Mouse (Mus musculus) lung, postnatal 25 days (tissue): Measurements from ENCODE around the gene Ssbp1.

ENCODE experiments used
- DNase-seq: peaks from one replicate; pipeline ENCODE4 v3.0.0; 2022; ENCODE audit warnings: low spot score

The Ssbp1 gene

GRCm38 (mm10) chr6:40470916-40471719 is at the start of gene Ssbp1:
Ssbp1 (plus strand) TSS chr6:40471352.
- peak; percentile 94 for DNase-seq

DNA sequence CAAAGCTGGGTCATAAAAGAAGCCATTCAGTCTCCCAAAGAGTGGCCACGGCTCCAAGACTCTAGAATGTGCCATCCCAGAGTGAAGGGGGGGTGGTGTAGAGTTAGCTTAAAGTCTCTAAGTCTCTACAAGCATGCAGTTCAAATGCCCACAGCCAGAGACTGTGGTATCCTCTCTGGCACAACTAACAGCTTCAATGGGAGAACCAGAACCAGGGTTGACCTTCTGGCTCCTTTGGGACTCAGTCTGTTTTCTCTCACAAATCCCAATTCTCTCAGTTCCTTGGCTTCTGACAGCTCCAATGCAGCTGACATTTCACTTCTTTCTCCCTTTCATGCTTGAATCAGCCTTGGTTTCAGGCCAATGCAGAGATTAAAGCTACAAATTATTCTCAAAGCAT is 48.1 kb upstream of the Ssbp1 start:
- DNase-seq, result no peak

DNA sequence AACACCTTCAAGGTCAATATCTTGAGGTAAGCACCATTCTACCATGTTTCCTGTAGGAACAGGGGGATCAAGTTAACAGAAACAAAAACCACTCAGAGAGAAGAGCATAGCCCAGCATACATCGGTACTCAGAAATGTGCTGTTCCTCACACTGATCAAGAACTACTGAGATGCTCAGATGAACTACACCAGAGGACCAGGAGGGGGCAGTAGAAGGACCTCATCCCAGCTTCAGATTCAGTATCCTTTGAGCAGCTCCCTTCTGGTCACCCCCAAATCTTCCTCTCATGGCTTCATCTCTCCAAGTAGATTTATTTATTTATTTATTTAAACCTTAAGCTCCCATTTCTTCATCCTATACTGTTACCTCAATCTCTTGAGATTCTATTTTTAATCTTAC is 47.4 kb upstream of the Ssbp1 start:
- peak; percentile 43 for DNase-seq

DNA sequence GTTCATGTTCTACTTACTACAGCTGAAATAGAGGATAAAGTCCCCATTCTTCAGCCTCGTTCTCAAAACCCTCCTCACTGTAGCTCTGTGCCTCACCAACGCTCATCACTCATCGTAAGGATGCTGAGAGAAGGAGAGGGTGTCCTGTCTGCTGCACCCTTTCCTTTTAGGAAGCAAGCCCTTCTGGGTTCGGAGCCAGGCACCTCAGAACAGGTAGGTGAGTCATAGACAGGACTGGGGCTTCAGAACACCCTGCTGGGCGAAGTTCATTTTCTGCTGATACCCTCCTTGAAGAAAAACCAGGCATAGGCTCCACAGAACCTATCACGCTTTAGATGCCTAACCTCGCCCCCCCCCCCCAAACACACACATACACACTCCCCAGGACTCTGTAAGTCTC is 43.7 kb upstream of the Ssbp1 start:
- no peak for DNase-seq

GRCm38 (mm10) chr6:40428696-40429095 is 42.5 kb upstream of the Ssbp1 start:
- no peak for DNase-seq

DNA sequence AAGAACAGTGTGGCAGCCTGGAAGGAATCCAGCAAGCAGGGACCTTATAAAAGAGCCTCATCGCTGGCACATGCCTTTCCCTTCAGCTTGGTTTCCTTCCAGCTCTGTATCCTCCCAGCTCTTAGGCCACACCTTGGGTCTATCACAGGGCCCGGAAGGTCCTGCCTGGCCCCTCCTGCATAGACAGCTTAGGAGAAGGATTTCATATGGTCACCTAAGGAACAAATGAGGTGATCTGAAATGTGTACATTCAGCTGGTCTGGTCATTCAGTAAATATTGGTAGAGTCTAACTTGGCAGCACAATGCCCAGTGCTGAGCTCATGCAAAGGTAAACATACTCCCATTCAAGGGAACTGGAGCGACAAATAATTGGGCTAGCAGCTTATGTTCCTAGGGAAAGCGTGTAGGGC is 41.6 kb upstream of the Ssbp1 start:
- DNase-seq, result peak; percentile 54

- DNase-seq, result peak; percentile 28
Measured at GRCm38 (mm10) chr6:40430251-40430650, 40.9 kb upstream of the Ssbp1 start.

DNA sequence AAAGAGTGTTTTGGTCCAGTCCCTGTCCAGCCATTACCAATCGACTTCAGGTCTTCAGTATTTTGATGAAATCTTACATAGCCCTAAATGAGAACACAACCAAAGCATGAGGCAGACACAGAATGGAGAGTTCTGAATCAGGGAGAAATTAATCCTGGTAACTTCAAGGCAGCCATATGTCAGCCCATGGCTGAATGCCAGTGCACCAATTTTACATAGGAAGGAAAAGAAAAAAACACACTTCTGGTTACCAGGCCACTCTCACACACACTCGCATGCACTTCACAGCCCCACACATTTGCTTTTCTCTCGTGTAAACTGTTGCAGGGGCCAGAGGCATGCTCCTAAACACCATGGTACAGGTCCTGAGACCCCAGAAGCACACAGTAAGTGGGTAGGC is 40.3 kb upstream of the Ssbp1 start:
- no peak for DNase-seq

- peak; percentile 28 for DNase-seq
Measured at GRCm38 (mm10) chr6:40431356-40431755, 39.8 kb upstream of the Ssbp1 start.

GRCm38 (mm10) chr6:40431812-40432211 is 39.3 kb upstream of the Ssbp1 start:
- DNase-seq, result no peak

- no peak for DNase-seq
Measured at GRCm38 (mm10) chr6:40432346-40433275, 38.5 kb upstream of the Ssbp1 start.

- no peak for DNase-seq
Measured at GRCm38 (mm10) chr6:40434697-40435096, 36.5 kb upstream of the Ssbp1 start.

DNA sequence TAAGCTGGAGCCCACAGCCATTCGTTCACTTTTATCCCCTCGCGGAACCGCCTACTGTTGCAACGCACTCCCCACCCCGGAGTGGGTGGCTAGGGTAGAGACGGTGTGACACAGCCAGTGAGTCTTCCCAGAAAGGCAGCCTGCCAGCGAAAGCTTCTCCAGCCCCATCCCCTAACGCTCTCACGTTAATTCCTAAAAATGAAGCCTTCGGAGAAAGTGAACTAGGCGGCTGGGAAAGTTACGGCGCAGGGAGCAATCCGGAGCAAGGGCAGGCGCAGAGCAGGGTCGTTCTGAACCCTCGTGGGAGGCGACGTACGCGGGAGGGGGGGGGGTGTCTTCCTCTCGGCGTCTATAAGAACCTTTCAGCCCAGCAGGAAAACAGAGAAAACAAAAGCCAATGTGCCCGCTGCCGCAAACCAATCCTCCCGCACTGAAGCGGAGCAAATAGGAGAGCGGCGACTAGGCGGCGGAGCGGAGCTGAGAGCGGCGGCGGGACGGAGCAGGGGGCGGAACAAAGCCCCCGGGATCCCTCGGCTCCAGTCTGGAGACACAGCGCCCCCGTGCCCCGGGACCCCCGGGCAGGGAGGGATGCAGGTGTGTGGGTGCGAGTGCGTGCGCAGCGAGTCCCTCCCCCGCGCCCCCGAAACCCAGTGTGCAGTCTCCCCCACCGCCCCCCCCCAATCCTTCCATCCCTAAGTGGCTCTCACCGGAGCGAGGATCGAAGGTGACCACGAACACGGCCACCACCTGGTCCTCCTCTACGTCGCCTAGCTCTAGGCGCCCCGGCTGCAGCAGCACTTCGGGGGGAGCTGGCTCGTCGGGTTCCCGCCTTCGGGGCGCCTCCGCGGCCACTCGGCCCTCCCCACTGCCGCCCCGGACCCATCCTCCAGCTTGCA is 35.8 kb upstream of the Ssbp1 start:
- DNase-seq, result peak; percentile 9

- DNase-seq, result peak; percentile 83
Measured at GRCm38 (mm10) chr6:40436047-40436483, 35.1 kb upstream of the Ssbp1 start, which contains the start of gene E330009J07Rik. E330009J07Rik (minus strand) TSS chr6:40436135.

GRCm38 (mm10) chr6:40438936-40439335 is 32.2 kb upstream of the Ssbp1 start, which contains the start of gene Wee2:
Wee2 (plus strand) TSS chr6:40439088.
- DNase-seq, result no peak

GRCm38 (mm10) chr6:40439731-40440130 is 31.4 kb upstream of the Ssbp1 start:
- DNase-seq, result no peak

DNA sequence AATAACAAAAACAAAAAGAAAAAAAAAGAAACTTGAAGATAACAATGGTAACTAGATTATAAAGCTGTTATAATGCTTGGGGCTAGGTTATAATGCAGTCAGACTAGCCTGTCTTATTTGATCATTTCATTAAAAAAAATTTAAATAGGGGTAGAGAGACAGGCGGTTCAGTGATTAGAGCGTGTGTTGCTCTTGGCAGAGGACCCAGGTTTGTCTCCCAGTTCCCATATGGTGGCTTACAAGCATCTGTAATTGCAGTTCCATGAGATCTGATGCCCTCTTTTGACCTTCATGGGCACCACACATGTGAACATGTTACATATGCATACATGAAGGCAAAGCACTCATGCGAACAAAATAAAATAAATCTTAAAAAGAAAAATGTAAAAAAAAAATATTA is 29.9 kb upstream of the Ssbp1 start:
- DNase-seq, result no peak

DNA sequence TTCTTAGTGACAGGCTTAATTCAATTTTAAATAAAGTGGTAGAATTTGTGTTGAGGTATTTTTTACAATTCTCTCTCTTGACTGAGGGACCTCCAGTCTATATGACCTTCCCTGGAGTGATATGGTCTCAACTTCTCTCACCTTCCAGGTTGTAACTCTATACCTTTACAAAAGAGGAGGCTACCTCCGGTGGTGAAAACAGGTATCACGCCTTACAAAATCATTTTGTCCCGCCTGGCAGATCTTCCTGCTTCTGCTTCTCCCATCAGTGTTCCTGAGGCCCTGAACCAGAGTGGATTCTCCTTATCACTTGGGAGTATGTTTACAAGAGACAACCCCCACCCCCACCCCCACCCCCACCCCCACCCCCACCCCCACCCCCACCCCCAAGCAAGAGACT is 29.4 kb upstream of the Ssbp1 start:
- DNase-seq, result no peak

DNA sequence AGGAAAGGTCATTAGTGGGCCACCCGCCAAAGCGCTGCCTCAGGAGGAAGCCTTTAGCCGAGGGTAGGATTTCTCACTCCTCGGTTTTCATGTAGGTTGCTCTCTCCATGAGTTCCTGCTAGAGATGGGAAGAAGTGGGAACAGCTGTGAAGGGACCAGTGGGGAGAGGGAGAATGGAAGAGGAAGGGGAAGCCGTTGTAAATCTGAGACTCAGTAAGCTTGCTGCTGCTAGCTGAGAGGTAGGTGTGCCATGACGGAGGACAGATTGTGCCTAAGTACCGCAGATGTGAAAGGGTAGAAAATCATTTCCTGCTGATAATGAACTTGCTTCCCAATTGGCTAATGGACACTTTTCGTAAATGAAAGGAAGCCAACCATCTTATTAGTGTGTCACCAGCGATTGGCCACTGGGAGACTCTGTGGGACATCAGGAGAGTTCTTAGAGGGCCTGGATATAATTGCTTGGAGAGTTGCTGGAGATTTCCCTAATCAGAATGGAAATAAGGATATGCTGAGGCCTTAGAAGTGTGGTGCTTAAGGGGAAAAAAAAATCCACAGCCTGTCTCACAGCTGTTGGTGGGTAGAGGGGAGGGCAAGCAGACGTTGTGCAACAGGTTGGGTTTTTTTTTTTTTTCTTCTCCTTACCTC is 27.7 kb upstream of the Ssbp1 start:
- DNase-seq, result no peak

DNA sequence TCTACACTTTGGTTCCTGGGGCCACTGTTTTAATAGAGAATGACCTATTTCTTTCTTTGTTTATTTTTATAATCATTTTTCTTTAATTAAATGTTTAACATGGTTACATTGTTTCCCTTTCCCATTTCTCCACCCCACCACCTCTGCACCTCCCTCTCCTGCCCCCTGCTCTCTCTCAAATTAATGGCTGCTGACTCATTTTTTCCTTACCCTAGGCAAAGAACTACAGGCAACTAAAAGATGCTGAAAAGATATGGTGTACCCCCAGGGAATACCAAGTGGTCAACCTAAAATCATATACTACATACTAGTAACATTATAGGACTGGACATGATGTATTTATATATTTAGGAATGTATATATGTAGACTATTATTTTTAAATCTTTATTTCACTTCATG is 22.5 kb upstream of the Ssbp1 start:
- no peak for DNase-seq

DNA sequence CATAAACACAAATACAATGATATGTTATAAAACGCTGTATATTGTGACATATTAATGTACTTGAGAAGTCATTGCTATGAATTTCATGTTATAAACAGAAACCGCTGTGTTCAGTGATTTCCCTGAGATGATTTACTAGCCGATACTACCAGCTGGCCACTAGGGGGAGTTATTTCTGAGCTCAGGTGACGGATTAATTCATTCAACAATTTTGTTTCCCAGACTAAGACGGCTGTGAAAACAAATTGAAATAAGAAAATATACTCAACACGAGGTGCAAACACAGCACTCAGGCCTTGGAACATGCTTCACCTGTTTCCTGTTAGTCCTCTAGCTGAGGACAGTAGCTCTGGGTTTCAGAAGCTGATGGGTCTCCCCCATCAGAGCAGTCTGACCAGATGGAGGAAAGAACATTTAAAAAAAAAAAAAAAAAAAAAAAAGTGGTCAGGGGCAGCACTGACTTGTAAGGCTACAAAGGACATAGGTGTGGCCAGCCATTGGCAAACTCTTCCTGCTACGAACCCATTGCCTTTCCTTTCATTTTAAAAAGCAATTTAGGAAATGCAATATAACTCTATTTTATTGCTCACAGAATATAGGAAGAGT is 16.6 kb upstream of the Ssbp1 start:
- peak; percentile 8 for DNase-seq
